Mouse (Mus musculus): ENCODE measurements around the gene Dph5.
"Not testable (repeated sequence)": the region's sequence is repeated elsewhere in the genome, so short reads cannot be mapped to it uniquely, and the experiment has no call there.

Gene Dph5

DNA sequence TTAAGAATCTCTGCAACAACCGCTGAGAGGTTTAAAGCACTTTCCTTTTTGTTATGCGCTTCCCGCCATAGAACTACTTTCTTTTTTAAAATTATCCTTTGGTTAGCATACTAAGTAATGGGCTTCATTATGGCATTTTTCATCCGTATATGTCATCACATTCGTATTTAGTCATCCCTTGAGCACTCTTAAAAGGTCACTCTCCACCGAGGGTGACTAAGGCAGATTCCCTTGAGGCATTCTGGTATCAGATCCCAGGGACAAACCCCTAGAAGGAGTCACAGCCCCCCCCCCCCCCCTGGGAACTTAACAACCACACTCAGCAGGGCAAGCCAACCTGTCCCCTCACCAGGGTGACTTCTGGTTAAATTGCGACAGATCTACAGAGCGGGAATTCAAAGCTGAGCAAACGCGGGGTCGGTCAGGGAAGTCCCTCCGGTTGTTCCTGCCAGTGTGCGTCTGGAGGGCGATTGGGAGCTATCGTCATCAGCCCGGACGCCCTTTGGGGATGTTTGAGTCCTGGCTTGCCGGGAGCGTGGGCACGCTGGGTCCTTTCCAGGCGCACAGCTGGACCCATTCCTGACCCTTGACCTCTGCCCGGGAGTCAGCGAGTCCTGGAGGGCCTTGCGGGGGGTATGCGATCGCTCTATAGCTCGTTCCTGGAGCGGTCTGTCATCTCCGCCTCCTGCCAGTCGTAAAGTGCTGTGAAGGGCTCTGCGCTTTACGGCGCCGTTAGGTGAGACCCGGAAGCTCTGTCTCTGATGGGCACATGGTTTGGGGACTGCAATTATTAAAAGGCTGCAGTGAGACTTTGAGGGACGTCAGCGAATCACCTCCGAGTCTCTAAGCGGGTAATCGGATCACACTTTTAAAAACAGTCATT, at the start of gene Dph5:
Gene Dph5 (plus strand): TSS at position 411 of the 883 bp plus-strand sequence.
- DNase-seq (ENCODE audit: low spot score), result peak; percentile 82

DNA sequence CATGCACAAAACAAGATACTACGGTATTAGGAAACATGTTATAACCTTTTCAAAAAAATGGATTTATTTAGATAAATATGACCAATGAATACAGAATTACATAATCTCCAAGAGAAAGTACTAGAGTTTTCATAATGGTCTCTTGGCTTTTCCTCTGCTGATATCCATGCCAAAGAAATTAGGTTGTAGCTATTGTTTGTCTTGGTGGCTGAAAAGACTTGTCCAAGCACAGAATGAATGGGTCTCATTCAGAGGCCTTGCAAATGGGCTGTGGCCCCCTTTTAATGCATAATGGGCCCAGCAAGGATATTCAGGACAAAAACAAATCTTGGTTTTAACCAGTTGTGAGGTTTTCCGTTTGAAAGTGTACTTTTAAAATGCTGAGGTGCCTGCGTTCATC, 43.1 kb upstream of the Dph5 start:
- no peak for DNase-seq (ENCODE audit: low spot score)

DNA sequence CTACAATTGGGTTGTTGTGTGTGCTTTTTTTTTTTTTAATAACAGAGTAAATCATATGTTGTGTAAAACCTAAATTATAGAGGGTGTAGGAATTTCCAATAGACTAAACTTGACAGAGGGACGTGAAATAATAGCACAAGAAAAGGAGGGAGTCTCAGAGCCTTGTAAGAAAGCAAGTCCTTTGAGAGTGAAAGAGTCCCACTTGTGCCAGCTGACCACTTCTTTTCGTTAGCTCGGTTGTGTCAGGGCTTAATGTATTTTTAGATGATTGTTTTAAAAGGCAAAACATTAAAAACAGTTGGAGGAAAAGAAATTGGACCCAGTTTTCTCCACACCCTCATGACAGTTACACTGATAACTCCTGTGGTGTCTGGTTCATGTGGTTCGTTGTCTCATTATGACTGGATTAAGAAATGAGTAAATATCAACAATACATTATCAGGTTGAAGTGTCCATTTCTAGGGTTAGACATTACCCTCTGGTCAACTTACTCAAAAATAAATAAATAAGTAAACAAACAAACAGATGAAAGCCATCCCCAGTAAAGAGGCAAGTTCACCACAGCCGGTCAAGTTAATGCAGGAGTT, 42.5 kb upstream of the Dph5 start:
- DNase-seq (ENCODE audit: low spot score), result no peak

DNA sequence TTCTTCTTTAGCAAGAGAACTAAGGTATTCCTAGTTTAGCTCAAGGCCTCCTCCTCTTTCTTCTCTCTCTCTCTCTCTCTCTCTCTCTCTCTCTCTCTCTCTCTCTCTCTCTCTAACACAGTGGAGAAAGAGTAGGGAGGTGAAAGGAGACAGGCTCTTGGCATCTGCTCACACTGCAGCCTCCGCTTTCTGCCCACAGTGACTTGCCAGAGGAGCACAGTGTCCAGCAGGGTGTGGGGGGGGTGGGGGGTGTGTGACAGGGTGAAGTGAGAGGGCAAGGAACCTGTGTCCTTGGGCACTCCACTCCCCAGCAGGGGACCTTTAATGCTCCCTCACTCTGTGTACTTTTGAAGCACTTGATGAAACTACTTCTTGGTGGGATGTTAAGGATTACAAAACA, 41.9 kb upstream of the Dph5 start:
- DNase-seq (ENCODE audit: low spot score), result no peak

DNA sequence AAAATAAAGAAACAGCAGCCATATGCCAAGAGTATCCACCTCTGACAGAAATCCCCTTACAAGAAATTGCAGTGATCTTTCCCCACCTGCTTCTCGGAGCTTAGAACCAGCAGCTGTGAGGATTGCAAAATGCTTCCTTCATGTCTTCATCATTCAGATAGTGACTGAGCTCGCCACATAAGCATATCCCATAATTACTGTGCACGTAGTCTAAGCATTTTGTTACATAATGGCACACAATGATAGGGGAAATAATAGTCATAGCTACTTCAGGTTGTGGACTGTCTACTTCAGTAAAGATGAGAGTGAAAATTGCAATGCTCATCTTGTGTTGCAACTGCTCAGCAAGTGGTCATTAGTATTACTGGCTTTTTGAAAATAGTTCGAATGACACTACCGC, 41.5 kb upstream of the Dph5 start:
- no peak for DNase-seq (ENCODE audit: low spot score)

DNA sequence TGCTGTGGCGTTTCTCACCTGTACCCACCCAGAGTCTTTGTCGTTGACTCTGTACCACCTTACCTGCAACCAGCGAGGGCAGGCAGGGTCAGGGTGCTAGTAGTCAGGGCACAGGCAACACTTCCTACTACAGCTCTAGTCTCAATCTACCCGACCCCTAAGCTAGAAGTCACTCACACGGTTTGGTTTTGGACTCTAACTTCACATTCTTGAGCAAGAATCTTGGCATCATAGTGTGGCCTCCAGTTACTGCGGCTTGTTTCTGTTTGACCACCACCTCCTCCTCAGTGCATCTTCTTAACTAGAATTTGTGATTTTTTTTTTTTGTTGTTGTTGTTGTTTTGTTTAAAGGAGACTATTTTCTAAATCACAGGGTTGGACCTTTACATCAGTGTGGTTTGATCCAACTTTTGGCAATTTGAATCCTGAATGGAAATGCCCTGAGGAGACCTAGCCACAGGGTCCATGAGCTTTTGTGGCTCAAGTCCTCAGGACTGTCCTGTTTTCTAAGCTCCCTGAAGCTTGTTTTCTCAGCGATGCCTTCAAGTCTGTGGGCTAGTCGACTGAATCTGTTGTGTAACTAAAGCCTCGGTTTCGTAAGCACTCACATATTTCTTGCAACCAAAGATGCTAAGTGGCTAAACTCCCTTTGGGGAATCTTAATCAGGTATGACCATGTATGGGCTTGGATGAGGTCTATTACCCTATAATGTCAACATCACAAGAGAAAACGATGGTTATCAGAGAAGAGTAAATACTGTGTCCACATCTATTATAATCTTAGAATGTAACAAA, 38.8 kb upstream of the Dph5 start:
- no peak for DNase-seq (ENCODE audit: low spot score)

DNA sequence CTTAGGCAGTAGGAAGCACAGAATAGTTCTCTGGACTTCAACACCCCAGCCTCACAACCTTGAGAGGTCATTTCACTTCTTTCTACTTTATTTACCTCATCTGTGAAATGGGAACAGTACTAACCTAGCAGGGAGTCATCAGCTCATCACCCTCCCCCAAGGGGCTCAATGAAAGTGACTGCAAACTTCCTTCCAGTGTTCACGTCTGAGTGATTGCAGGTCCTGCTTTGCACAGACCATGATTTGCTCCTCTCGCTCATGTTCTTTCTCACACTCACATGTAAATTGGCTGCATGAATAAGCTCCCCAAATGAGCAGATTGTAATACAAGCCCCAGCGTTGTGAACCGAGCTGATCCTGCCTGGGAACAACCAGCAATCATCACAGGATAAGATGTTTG, 36.7 kb upstream of the Dph5 start:
- no peak for DNase-seq (ENCODE audit: low spot score)

DNA sequence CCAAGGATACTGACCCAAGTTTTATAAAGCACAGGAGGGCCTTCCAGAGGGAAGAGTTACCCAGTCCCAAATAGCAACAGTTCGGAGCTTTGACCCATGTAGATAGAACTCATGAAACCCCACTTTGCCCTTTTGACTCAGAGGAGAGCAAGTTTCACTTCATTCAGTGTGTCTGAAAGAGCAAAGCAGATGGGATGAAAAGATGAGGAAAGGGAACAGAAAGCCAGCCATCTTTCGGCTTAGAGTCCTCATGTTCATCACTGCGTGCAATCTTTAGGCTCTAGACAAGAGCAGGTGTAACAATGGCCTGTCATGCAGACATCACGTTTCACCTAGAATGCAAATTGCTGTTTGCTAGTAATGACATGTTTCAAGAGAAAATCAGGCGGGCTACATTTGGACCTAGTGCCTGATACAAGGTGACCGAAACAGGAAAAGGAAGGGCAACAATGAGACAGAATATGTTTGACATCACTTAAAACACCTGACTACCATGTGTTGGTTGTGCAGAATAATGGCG, 32.9 kb upstream of the Dph5 start:
- DNase-seq (ENCODE audit: low spot score), result no peak

DNA sequence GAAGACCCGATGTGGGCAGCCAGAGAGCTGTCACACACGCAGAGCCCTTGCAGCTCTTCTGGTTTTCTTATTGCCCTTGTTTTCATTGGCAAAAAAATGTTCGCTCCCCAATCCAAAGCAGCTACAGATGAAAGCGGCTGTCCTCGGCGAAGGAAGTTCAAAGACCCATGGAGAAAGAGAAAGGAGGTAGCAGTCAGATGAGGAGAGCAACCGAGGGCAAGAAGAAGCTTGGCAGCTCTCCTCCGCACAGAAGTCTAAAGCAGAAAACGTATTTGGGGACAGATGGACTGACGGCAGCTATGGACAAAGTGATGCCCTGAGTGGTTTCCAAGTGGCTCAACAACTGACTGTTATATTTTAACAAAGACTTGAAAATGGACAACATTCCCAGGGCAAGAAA, 32.1 kb upstream of the Dph5 start:
- DNase-seq (ENCODE audit: low spot score), result no peak

DNA sequence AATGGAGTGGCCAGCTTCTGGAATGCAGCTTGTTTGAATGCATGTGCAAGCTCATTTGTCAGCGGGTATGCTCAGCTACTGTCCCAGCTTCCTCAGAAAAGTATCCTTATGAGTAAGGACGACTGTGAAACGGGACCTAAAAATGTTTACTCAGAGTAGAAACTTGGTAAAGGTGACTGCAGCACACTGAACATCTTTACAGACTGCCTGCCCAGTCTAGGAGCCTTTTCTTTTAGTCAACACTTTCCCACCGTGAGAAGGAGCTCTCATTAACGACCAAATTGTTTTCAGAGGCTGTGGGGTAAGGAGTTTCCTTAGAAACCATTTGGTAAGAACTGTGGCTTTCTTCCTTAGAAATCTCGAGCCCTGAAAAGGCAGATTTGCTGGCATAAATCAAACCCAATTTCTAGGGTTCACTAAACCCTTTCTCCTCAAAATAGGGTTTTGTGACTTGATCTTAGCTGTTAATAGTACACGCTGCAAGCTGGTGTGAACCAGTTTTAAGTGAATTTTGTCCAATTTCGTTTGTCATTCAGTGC, 31.1 kb upstream of the Dph5 start:
- no peak for DNase-seq (ENCODE audit: low spot score)

DNA sequence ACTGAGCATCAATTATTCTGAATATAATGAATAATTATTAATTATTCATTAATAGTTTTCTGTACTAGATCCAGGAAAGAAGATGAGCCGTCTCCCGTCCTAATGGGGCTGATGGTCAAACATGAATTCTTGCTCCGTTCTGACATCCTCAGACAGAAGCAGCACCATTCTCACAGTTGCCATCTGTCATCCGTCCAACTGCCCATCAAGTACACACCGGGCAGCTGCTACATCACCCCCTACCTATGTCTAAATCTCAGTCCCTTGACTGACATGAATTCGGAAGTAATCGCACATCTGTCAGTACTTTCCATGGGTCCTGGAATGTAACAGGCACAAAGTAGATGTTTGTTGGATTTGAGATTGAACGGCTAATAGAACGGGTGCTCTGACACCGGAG, 30.2 kb upstream of the Dph5 start:
- DNase-seq (ENCODE audit: low spot score), result no peak

DNA sequence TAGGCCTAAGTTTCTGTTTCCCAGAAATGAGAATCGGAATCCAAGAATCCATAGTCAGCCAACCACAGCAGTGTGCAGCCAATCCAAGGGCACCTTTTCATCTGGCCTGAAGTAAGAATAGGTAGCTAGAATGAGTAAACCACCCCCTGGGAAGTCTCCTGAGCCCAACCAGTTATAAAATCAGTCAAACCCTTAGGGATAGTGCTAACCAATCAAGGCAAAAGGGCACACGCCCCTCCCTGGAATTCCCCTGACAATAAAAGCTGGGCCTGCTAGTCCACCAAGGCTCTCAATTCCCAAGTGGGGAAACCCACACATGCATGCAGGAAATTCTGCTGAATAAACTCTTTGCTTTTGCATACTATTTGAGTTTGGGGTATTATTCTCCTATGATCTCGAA, 28.8 kb upstream of the Dph5 start:
- DNase-seq (ENCODE audit: low spot score), result no peak

DNA sequence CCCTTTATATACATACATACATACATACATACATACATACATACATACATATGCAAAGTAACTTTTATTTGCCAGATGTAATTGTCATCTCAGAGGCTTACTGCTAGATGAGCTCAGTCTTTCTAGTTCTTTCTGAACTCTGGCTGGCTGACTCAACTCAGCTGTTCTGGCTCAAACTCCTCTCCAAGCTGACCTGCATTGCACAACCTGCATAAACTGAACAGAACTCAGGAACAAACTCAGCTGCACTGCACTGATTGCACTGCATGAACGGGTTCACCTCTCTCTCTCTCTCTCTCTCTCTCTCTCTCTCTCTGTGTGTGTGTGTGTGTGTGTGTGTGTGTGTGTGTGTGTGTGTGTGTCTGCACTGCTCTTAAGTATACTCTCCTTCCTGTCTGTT, 26.9 kb upstream of the Dph5 start:
- DNase-seq (ENCODE audit: low spot score), result not testable (repeated sequence)

DNA sequence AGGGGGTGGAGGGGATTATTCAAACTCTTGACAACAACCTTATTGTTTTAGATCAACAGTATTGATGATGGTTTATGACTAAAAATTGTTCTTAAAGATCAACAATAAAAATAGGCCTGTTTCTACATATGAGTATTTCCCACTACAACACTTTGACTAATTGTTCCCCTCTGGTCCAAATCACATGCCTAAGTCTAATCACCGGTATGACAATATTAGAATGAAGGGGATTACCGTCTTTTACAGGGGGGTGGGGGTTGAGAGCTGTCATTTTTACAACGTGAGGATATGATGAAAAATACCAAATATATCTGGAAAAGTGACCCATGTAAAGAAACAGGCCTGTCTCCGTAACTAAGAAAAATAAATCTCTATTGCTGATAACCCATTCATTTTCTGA, 24.1 kb upstream of the Dph5 start:
- DNase-seq (ENCODE audit: low spot score), result no peak

DNA sequence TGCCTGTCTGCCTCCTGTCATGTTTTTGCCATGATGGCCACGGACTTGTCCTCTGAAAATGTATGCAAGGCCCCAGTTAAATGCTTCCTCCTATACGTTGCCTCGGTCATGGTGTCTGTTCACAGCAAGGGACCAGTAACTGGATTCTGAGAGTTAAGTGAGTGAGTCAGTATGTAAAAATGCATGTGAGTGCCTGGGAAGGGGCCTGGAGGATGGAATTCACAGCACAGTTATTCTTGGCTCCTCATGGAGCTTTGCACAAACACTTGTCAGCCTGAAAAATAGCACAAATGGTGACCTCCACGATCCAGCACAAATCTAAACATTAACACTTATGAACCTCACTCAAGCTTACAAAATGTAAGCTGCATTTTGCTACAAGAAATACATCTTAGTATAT, 20.5 kb upstream of the Dph5 start:
- no peak for DNase-seq (ENCODE audit: low spot score)

DNA sequence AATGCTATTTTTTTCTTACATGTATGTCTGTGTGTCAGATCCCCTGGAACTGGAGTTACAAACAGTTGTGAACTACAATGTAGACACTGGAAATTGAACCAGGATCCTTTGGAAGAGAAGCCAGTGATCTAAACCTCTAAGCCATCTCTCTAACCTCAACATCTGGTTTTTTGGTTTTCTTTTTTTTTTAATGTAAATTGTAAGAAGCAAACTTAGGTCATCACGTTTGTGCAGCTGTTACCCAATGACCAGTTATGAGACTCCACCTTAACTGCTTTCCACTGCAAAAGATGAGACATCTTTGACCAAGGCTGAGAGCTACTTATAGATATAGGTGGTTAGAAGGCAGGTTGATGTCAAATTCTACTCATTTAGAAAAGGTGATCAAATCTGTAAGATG, 19.7 kb upstream of the Dph5 start:
- no peak for DNase-seq (ENCODE audit: low spot score)

DNA sequence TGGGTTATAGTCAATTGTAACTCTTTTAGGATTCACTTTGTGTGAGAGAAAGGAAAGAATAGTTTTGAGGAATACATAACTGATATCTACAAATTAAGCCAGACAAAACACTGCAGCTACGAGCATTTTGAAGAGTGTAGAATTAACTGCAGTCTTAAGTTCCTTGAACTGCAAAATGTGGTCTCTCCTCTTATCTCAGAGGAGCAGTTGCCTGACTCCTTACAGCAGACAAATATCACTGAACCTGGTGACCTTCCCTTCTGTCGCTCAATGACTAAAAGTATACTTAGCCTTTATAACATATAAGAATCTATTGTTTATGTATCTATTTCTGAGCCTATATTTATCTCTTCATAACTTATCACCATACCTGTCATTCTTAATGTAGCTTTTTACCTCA, 18.3 kb upstream of the Dph5 start:
- DNase-seq (ENCODE audit: low spot score), result no peak

DNA sequence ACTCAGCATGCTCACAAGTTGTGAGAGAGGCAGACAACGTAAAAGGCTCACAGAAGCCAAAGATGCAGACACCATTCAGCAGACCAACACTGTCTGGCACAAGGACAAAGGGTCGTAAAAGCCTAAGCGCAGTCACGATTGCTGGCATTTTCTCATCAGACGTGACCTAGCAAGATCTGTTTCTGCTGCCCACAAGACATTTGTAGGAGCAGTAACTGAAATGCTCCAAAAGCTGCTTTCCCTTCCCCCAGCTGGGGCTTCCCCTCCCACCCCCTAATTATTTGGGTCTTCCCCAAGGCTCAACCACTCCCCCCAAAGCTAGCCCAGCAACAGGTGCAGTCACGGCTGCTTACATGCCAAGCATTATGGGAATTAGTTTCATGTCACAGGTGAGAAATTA, 12.1 kb upstream of the Dph5 start:
- DNase-seq (ENCODE audit: low spot score), result no peak

DNA sequence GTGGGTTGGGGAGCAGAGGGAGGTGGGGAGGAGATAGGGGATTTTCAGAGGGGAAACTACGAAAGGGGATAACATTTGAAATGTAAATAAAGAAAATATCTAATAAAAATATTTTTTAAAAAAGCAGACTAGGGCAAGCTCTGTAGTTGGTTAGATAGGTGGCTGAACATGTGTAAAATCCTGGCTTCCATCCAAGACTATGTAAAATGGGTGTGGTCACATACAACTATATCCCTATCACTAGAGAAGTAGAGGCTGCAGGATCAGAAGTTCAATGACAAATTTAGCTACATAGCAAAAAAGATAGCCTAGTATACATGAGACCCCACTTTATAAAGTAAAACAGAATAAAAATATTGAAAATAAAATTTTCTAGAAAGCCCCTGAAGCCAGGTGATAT, 10.5 kb upstream of the Dph5 start:
- DNase-seq (ENCODE audit: low spot score), result no peak

DNA sequence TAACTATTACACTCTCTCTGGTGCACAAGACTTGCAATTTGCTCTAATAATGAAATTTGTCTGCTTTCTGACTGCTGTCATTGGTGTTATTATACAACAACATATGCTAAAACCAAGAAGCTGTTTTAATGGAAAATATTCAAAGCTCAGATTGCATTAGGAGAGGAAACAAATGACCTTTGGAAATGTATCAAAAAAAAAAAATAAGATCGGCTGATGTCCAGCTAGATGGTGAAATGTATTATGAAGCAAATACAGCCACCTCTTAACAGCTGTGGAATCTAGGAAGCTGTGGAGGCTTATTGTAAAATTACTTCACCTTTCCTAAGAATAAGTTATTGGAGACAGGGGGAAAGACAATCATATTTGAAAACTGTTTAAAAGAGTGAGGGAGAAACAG, 3.6 kb upstream of the Dph5 start:
- DNase-seq (ENCODE audit: low spot score), result no peak

DNA sequence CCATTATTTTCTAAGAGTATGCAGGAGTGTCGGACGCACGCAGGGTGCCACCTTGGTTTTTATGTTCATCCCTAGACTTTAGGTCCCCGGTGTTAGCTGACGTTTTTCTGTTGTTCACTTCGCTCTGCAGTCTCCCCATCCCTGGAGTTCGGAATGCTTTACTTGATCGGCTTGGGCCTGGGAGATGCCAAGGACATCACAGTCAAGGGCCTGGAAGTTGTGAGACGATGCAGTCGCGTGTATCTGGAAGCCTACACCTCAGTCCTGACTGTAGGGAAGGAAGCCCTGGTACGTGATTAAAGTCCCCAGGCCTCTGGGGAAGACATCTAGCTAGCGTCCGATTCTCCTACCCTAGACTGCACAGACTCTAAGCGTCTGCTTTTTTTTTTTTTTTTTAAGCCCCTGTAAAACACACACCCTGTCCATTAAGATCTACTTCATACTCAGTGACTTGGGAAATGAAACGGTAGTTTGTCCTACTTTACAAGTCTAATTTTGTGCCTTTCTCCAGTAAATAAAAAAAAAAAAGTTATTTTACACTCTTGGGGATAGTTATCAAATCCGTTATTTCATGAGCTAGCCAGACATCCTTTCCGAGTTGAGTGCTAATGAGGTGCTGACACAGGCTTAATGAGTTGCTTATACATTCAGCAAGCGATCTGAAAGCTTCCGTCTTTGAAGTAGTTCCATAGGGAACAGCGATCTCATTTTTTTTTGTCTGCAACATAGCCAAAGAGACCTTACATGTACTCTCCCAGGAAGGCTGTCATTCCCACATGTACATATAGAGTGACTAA, 871 bp downstream of the Dph5 start:
- DNase-seq (ENCODE audit: low spot score), result no peak

DNA sequence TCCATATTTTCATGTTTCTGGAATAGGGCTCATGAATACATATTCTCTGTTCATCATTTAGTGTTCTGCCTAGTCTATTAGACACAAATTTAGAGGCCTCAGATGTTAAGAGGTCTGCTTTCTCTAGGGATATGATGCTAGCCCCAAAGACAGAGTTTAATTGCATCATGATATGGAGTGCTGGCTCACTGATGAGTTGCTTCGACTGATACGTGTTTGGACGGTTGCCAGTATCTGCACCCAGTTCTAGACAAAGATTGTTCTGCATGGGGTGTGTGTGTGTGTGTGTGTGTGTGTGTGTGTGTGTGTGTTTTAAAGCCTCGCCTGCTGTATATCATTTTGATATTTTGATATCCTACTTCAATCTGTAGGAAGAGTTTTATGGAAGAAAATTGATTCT, 4.7 kb downstream of the Dph5 start:
- no peak for DNase-seq (ENCODE audit: low spot score)

Measured in ovary, postnatal 10 days (tissue).